Mouse (Mus musculus) lung, adult 2 months (tissue): ENCODE measurements around the gene U2af2. TPM values are rescaled to one million over a fixed set of nuclear protein-coding genes. Genes with fewer than 3 reads are reported as not detected.
"Not testable (repeated sequence)": the region's sequence is repeated elsewhere in the genome, so short reads cannot be mapped to it uniquely, and the experiment has no call there.

Source experiments
- DNase-seq: peaks from one replicate; pipeline ENCODE4 v3.0.0; 2022
- H3K4me1 ChIP-seq: fragments of 200-500 bp; 2 replicates; pipeline ENCODE4 v1.6.1; 2011; ENCODE audit warnings: low read length; ENCODE audit not compliant: control insufficient read depth, insufficient read depth
- H3K4me3 ChIP-seq: fragments of 200-500 bp; replicated peaks from 2 replicates; pipeline ENCODE3; 2011; ENCODE audit warnings: low read depth, mild to moderate bottlenecking, control low read depth, low read length; ENCODE audit errors: extremely low read depth
- CTCF ChIP-seq: fragments of 200-500 bp; IDR thresholded peaks from 2 replicates; pipeline ENCODE4 v1.5.1; 2011; ENCODE audit warnings: mild to moderate bottlenecking, low read length, control low read depth; ENCODE audit not compliant: insufficient read depth
- POLR2A ChIP-seq: fragments of 200-500 bp; IDR thresholded peaks from 2 replicates; pipeline ENCODE4 v1.6.1; 2011; ENCODE audit warnings: low read depth, mild to moderate bottlenecking, control low read depth, low read length, borderline replicate concordance; ENCODE audit errors: extremely low read depth
- WGBS: fragments of 180-500 bp; shearing (Covaris S2); methylation state at CpG from one replicate; pipeline ENCODE4 v1.1.7; 2018; 5-methylcytosine and 5-hydroxymethylcytosine counted together
- polyA plus RNA-seq: library from polyadenylated mRNA; depleted of rRNA; stranded (reverse); fragments of >200 nt; gene quantifications from 2 replicates; pipeline ENCODE4 v1.2.3, GENCODE M21; 2012; rRNA removed

Gene U2af2
- polyA plus RNA-seq: 145 and 189 TPM in 2 replicates

DNA sequence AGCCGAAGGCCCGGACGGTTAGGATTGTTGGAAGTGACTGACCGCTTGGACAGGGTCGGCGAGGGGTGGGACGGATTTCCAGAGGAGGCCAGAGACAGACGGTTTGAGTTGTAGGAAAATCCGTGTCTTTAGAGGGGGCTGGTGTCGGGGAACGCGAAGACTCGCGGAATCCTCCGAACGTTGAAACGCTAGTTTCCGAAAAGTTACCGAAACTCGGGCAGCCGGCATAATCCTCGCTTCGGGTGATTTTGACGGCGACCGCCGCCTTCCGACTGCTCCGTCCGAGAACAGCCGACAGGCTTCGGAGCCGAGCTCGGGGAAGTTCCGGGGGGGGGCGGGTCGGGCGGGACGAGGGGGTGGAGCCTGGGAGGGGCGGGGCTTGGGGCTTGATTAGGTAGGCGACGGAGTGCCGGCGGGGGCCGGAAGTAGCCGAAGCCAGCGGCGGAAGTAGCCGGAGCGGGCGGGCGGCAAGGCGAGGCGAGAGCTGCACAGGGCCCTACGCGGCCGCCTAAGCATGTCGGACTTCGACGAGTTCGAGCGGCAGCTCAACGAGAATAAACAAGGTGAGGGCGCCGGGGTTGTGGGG lies at the start of gene U2af2:
U2af2 (plus strand) TSS at position 370 of the 586 bp plus-strand sequence.
- peak within 1 kb of the TSS; percentile 95 for H3K4me3 ChIP-seq
- H3K4me1 ChIP-seq: peaks cover 4% of the 10 kb centered on the region
- peak; percentile 77 for TF ChIP-seq POLR2A
- no peak for TF ChIP-seq CTCF
- WGBS: 1% methylated on average over 65 of the region's 65 CpGs
- peak; percentile 92 for DNase-seq

DNA sequence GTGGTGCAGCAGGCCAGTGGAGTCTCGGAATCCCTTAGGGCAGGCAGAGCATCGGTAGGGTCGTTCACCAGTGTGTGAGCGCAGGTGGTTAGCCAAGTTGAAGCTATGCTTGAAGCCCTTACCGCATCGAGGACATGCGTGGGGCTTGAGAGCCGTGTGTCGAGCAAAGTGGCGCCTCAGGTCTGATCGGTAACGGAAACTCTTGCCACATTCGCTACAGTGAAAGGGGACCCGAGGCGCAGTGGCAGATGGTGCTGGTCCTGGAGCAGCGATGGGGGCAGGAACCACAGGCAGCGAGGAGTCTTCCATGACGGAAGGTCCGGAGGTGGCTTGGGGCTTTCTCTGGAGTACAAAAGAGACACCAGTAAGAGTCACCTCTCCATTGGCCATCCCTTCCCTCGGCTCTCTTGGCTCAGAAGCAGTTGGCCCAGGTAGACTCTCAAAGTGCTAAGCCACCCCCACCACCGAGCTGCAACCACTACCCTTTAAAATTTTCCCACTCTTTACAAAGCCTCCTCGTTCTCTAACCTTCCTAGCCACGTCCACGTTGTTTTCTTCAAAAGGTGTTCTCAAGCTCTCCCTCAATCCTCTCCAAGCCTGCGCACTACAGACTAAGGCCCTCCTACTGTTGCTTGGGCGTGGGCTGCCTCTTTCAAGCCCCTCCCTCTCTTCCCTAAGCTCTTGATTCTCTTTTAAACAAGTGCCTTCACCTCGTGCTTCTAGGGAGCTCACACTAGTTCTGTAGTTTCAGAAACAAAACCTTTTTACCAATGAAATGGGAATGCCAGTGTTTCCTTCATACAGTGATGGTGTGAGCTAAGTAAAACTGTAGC lies 49.0 kb upstream of the U2af2 start:
- 83% methylated on average over 27 of the region's 27 CpGs for WGBS
- DNase-seq: no peak
- Histone ChIP-seq H3K4me3 (no peak overlapping the region), H3K4me1 (peaks cover 4% of the 10 kb centered on the region; the same call in 1 of the 2 replicates)
- no peak for TF ChIP-seq CTCF
- TF ChIP-seq POLR2A: no peak

DNA sequence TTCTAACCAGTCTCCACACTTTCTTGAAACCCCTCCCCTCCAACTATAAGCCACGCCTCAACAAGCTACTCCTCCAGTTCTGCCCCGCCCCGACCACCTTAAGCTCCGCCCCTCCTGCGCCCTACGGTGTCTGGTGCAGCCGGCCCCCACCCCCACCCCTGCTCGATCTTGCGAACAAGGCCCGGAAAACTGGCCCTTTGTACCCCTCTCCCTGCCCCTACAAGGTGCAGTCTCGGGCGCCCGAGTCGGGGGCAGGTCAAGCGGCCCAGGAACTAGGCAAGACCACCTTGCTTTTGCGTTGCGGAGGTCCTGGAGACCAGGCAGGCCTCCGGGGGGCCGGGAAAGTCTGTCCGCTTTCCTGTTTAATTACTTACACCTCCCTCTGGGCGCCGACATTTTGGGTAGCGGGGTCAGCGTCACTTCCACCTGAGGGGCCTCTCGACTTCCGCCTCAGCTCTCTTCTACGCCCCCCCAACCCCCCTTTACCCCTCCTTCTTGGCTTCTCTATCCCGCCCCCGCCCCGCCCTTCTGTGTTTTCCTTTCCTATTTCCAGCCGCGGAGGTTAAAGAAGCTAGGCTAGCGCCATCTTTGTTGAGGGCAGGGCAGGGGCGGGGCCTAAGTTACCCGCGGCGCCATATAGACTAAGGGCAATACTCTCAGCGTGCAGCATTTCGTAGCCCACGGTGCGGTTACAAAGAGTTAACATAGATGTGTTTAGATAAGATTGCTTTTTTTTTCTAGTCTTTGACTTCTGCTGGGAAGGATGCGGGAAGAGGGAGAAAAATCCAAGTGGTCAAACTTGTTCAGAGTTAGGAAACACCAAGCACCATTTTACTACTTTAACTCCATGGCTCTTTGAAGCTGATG lies 47.5 kb upstream of the U2af2 start, which contains the start of the genes Zfp524 and Fiz1:
Zfp524 (plus strand) TSS at position 165 of the 867 bp plus-strand sequence.
Fiz1 (minus strand) TSS at position 447 of the 867 bp plus-strand sequence.
- peak within 1 kb of the TSS; percentile 91 for H3K4me3 ChIP-seq
- TF ChIP-seq POLR2A (0 out of 2 replicates have a peak, but pooled peaks have one; percentile 11), CTCF (no peak)
- peak; percentile 98 for DNase-seq
- H3K4me1 ChIP-seq: peaks cover 8% of the 10 kb centered on the region
- WGBS: under 1% methylated on average over 42 of the region's 42 CpGs

DNA sequence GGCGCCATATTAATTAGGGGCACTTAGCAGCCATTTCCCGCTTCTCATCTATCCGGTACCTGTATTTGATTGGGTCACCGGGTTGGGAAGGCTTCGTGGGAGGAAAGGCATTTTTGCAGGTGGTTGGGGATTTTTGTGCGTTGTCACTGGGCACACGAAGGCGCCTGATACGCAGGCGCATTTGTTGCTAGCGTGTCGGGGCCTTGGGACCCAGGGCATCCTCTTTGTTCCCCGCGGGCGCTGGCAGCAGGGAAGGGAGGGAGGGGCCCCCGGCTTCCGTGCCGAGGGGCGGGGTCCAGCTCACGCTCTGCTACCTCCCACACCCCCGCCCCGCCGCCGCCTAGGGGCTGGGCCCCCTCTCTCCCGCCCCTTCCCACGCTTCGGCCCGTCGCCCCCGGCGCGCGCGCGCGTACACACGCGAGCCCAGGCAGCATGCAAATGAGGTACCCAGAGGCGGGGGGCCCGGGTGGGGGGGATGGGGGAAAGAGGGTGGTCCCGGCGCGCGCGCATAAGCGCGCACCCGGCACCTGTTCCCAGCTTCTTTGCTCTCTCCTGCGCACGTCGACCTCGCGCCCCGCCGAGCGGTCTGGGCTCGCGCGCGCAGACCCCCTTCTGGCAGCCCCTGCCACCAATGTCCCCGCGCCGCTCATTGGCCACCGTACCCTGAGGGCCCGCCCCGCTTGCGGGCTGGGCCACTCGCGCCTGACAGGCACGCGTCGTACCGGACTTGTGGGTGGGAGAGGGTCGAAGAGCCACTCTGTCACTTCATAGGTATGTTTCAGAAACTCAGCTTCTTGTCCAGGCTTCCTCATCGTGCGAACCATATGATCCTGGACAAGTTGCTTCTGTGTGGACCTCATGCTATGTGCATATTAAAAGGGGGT lies 46.6 kb upstream of the U2af2 start, which contains the start of gene Gm44973:
Gm44973 (plus strand) TSS at position 379 of the 884 bp plus-strand sequence.
- WGBS: 1% methylated on average over 74 of the region's 76 CpGs
- TF ChIP-seq CTCF (no peak), POLR2A (peak; percentile 52; the same call in 1 of the 2 replicates)
- Histone ChIP-seq H3K4me1 (peaks cover 8% of the 10 kb centered on the region), H3K4me3 (peak within 1 kb of the TSS; percentile 91)
- peak; percentile 92 for DNase-seq

DNA sequence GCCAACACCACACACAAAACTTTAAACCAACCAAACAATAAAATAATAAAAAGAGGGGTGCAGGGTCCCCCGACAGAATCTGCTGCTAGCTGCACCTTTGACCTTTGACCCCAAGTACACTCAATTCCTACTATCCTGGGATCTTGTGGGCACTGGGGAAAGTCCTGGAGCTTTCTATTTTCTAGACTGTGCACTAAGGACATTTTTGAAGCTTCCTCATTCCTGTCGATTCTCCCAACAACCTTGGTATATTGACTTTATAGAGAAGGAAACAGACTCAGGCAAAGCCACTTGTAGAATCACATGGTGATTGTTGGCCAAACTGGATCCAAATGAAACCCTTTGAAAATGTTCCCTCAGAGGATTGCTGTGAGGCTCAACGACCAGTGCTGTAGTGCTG lies 45.9 kb upstream of the U2af2 start:
- TF ChIP-seq CTCF (no peak), POLR2A (no peak)
- WGBS: 33% methylated on average over 3 of the region's 3 CpGs
- Histone ChIP-seq H3K4me3 (peak overlapping the region; percentile 79), H3K4me1 (peaks cover 8% of the 10 kb centered on the region)
- no peak for DNase-seq

DNA sequence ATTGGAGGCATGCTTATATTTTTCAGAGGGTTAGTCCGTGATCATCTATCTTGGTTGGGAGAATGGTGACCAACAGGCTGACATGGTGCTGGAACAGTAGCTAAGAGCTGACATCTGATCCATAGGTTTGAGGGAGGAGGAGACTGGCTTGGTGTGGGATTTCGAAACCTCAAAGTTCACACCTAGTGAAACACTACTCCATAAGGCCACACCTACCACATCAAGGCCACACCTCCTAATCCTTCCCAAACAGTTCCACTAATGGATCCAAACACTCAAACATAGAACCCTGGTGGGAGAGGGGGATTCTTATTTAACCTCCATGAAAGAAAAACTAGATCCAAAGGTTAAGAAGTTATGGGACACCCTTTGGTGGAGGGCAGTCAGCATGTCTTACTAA lies 45.0 kb upstream of the U2af2 start:
- no peak overlapping the region for H3K4me3 ChIP-seq
- DNase-seq: no peak
- TF ChIP-seq POLR2A (no peak), CTCF (no peak)
- 96% methylated on average over 2 of the region's 2 CpGs for WGBS
- peaks cover 8% of the 10 kb centered on the region for H3K4me1 ChIP-seq

DNA sequence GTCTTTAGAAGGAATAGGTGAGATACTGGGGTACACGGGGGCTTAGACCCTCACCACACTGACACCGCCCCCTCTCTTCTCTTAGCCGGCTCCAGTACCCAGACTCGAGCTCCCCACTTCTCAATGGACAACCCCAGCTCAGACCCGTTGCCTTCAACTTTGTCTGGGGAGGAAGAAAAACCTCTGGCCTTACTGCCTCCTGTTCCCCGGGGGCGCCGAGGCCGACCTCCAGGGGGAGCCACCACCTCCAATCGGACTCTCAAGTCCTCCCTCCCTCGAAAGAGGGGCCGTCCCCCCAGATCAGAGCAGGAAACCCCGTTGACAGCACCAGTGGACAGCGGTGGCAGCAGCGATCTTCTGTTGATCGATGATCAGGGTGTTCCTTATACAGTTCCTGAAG lies 44.6 kb upstream of the U2af2 start:
- Histone ChIP-seq H3K4me3 (no peak overlapping the region), H3K4me1 (peaks cover 8% of the 10 kb centered on the region)
- TF ChIP-seq CTCF (no peak), POLR2A (no peak)
- 92% methylated on average over 16 of the region's 16 CpGs for WGBS
- DNase-seq: no peak

DNA sequence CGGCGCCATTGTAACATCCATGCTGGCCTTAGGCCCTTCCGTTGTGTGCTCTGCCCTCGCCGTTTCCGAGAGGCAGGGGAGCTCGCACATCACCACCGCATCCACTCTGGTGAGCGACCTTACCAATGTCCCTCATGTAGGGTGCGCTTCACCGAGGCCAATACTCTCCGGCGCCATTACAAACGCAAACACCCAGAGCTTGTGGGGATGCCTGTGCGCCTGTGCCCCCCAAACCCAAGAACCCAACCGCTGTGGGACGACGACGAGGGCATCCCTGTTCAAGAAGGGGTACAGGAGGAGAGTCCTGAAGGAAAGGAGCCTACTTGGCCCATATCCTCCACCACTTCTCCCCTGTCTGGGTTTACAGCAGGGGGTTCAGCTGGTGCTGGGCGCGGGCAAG lies 44.0 kb upstream of the U2af2 start:
- H3K4me1 ChIP-seq: peaks cover 8% of the 10 kb centered on the region
- H3K4me3 ChIP-seq: no peak overlapping the region
- TF ChIP-seq CTCF: no peak
- TF ChIP-seq POLR2A: no peak
- DNase-seq: no peak
- WGBS: 98% methylated on average over 21 of the region's 21 CpGs

DNA sequence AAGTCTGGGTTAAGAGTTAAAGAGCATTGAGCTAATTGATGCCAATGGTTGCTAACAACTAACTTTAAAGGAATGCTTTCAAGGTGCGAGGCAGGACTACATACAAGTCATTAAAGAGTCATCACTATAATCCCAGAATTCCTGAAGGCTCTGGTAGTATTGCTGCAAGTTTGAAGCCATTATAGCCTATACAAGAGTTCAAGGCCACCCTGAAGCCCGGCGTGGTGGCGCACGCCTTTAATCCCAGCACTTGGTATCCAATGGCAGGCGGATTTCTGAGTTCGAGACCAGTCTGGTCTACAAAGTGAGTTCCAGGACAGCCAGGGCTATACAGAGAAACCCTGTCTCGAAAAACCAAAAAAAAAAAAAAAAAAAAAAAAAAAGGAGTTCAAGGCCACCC lies 42.4 kb upstream of the U2af2 start:
- not testable (repeated sequence) for DNase-seq, H3K4me3 ChIP-seq, H3K4me1 ChIP-seq
- whole genome bisulfite sequencing: 22% methylated on average over 8 of the region's 8 CpGs
